Mouse (Mus musculus) ZHBTc4 (cell line): ENCODE results near the gene Noct.

Source experiments
- DNase-seq: peaks from one replicate; pipeline ENCODE4 v3.0.0-alpha.2; 2011; ENCODE audit warnings: low read depth, low spot score

Noct gene

GRCm38 (mm10) chr3:51230886-51231285 is 6.6 kb downstream of the Noct start:
- DNase-seq: no peak

- no peak for DNase-seq
Observed at GRCm38 (mm10) chr3:51231499-51231898, 7.3 kb downstream of the Noct start.

- no peak for DNase-seq
Observed at GRCm38 (mm10) chr3:51232205-51232910, 8.1 kb downstream of the Noct start.

- DNase-seq: no peak
Observed at GRCm38 (mm10) chr3:51233474-51233873, 9.2 kb downstream of the Noct start.

DNA sequence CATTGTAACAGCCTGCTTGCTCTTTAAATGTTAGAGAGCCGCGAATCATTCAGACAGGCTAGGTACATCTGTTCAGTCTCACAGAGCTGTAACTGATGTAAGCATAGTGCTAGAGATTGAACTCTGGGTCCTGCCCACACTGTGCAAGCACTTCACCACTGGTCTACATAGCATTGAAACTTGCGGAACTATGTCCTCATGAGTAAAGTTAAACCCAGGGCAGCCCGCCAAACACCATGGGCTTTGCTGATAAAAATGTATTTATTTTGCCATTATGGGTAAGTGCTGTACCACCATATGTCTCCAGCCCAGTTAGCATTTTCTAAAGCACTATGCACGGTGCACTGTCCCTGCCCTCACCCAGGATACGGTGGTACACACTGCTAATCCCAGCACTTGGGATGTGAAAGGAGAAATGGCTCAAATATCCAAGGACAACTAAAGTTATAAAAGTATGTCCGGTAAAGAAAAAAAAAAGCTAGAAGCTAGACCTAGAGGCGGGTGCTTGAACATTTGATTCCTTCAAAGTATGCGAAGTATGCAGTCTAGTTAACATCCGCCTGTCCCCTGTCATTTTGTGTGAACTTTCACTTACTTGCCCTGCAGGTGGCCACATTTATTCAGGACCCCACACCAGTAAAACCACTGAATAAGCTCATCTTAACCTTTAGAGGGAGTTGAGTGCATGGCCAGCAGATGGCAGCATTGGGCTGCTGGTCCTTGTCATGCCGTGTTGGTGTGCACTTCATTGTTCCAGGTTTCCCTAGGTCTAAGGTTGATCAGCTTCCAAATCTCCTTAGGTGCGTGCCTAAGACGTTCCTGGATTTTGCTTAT is 9.9 kb downstream of the Noct start:
- DNase-seq: peak; percentile 95

GRCm38 (mm10) chr3:51234752-51235055 is 10.5 kb downstream of the Noct start:
- DNase-seq: no peak

- peak; percentile 50 for DNase-seq
Observed at GRCm38 (mm10) chr3:51238515-51238914, 14.3 kb downstream of the Noct start.

- DNase-seq: no peak
Observed at GRCm38 (mm10) chr3:51239541-51239940, 15.3 kb downstream of the Noct start.

- DNase-seq: peak; percentile 43
Observed at GRCm38 (mm10) chr3:51247704-51248103, 23.5 kb downstream of the Noct start.

GRCm38 (mm10) chr3:51248600-51248999 is 24.4 kb downstream of the Noct start:
- no peak for DNase-seq

GRCm38 (mm10) chr3:51249460-51249859 is 25.2 kb downstream of the Noct start:
- peak; percentile 58 for DNase-seq

DNA sequence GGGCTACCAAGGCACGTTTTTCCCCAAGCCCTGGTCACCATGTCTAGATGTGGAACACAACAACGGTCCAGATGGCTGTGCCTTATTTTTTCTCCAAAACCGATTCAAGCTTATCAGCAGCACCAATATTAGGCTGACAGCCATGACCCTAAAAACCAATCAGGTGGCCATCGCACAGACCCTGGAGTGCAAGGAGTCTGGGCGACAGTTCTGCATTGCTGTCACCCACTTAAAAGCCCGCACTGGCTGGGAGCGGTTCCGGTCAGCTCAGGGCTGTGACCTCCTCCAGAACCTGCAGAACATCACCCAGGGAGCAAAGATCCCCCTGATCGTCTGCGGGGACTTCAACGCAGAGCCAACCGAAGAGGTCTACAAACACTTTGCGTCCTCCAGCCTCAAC is 25.6 kb downstream of the Noct start:
- no peak for DNase-seq

DNA sequence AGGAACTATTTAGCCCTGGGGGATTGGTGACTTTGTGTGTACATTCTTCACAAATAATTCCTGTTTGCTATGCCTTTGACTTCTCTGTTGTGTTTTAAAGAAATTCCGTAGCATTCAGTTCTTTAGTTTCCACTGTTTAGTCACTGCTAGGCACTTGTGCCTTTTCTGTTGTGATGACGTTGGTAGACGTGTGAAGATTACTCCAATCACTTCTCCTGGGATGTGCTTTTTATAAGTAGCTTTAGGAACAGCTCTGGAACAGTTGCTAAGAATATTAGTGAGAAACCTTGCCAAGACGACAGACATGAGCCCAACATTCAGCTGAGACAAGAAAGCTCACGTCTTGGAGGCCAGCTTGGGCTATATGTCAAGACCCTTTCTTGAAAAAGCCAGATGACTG is 26.8 kb downstream of the Noct start:
- no peak for DNase-seq

DNA sequence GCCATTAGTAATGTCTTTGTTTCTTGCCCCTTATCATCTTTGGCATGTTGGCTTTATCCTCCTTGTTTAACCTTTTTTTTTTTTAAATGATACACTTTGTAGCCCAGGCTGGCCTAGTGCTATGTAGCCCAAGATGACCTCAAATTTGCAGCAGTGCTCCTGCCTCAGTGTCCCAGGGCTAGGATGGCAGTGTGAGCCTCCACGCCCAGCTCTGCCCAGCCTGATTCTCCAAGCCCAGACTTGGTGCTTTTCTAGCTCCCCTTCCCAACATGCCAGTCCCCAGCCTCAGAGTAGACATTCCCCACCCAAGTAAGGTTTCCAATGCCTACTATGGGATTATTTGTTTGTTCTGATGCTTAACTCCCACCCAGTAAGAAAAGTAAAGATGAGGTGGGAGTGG is 28.0 kb downstream of the Noct start:
- no peak for DNase-seq

- DNase-seq: no peak
Observed at GRCm38 (mm10) chr3:51252689-51253402, 28.6 kb downstream of the Noct start.

DNA sequence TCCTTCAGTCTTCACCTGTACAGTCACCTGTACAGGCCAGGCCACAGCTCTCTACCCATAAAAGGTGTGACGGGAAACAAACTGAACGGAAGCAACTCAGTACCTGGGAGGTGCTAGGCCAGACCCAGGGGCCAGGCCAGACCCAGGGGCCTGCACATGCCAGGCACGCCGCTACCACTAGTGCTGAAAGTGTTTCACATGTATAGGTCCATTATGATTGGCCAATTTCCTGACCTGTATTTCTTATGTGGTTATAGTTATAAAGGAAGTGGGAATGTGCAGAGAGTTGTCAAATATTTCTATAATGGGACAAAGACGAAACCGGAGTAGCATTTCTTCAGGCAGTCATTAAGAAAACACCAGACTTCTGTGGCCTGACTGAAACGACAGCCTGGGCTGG is 30.5 kb downstream of the Noct start:
- DNase-seq: no peak

GRCm38 (mm10) chr3:51256450-51256849 is 32.2 kb downstream of the Noct start:
- DNase-seq: no peak

- DNase-seq: no peak
Observed at GRCm38 (mm10) chr3:51258070-51258469, 33.8 kb downstream of the Noct start.

DNA sequence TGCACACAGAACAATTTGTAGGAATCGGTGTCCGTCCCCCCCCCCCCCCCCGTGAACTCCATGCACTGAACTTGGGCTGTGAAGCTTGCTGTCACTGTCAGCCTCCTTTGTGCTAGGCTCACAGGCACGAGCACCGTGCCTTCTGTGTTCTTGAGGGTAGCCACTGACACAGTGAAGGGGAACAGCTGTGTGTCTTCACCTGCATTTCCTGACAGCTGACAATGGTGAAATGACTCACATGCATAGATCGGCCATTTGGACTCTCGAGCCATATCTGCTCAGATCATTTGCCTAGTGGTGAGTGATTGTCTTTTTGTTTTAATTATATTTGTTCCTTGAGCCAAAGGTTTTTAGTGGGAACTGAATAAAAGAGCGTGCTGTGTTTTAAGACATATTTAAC is 38.7 kb downstream of the Noct start:
- no peak for DNase-seq

GRCm38 (mm10) chr3:51268434-51268833 is 44.2 kb downstream of the Noct start:
- no peak for DNase-seq

- DNase-seq: no peak
Observed at GRCm38 (mm10) chr3:51270069-51270817, 46.0 kb downstream of the Noct start.

DNA sequence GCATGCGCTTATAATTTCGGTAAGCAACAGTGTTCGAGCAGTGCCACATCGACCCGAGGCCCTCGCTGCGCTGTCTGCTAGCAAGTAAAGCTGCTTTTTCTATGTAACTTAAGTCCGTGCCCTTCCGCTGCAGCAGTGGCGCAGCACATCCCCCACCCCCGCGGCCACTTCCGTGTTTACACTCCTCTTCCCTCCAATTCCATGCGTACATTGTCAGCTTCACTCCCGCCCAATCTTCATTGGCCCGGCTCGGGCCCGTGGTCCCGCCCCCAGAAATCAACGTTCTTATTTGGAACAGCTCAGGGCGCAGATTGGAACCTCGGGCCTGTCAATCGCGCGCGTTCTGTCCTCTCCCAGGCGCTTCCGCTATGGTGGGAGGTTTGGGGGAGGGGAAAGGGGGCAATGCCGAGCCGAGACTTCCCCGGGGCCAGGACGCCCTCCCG is 51.7 kb downstream of the Noct start:
- DNase-seq: peak; percentile 99
